Mouse (Mus musculus) ES-E14 (cell line): ENCODE measurements around the gene Mymx. TPM values are rescaled to one million over a fixed set of nuclear protein-coding genes. Genes with fewer than 3 reads are reported as not detected.

Source experiments
- DNase-seq: peaks from one replicate; pipeline ENCODE4 v3.0.0-alpha.2; 2013; ENCODE audit warnings: low read depth, low spot score
- H3K27ac ChIP-seq: 2 replicates; pipeline ENCODE4 v1.5.1; 2012; ENCODE audit warnings: low read depth, mild to moderate bottlenecking, low read length, moderate library complexity, mixed read lengths; ENCODE audit not compliant: poor library complexity, insufficient read depth, severe bottlenecking
- H3K36me3 ChIP-seq: 2 replicates; pipeline ENCODE4 v1.6.1; 2012; ENCODE audit warnings: mild to moderate bottlenecking, low read length, moderate library complexity, mixed read lengths; ENCODE audit not compliant: control insufficient read depth, poor library complexity, insufficient read depth, severe bottlenecking
- H3K4me1 ChIP-seq, 2 experiments: fragments of 150-350 bp in 1 of 2; sonication (generic) in 1 of 2; 2 replicates each; pipeline ENCODE4 v1.6.1; 2012; ENCODE audit warnings: low read length in 2 of 2, mild to moderate bottlenecking in 1 of 2, mixed read lengths in 1 of 2; ENCODE audit not compliant: control insufficient read depth in 2 of 2, insufficient read depth in 2 of 2, poor library complexity in 1 of 2
- H3K4me3 ChIP-seq, 2 experiments: fragments of 150-350 bp in 1 of 2; sonication (generic) in 1 of 2; 2 replicates each; pipeline ENCODE4 v1.5.1; 2012; ENCODE audit warnings: low read length in 2 of 2, low read depth in 1 of 2, mild to moderate bottlenecking in 1 of 2, mixed read lengths in 1 of 2; ENCODE audit not compliant: insufficient read depth in 1 of 2, poor library complexity in 1 of 2, severe bottlenecking in 1 of 2
- H3K9ac ChIP-seq: 2 replicates; pipeline ENCODE4 v1.6.1; 2012; ENCODE audit warnings: low read depth, mild to moderate bottlenecking, low read length, mixed read lengths; ENCODE audit not compliant: poor library complexity, insufficient read depth, severe bottlenecking
- H3K9me3 ChIP-seq: fragments of 150-350 bp; sonication (generic); 2 replicates; pipeline ENCODE4 v1.6.1; 2012; ENCODE audit warnings: low read depth, mild to moderate bottlenecking, low read length; ENCODE audit not compliant: control insufficient read depth, insufficient read depth
- CHD2 ChIP-seq: IDR thresholded peaks from 2 replicates; pipeline ENCODE4 v1.6.1; 2014; ENCODE audit warnings: mild to moderate bottlenecking, low read depth, low read length, inconsistent platforms
- HCFC1 ChIP-seq: IDR thresholded peaks from 2 replicates; pipeline ENCODE4 v1.6.1; 2012; ENCODE audit warnings: low read length, inconsistent platforms, borderline replicate concordance; ENCODE audit not compliant: insufficient read depth
- MAFK ChIP-seq: IDR thresholded peaks from 2 replicates; pipeline ENCODE4 v1.6.1; 2014; ENCODE audit warnings: mild to moderate bottlenecking, low read depth, low read length, inconsistent platforms; ENCODE audit not compliant: insufficient read depth
- ZC3H11A ChIP-seq: IDR thresholded peaks from 2 replicates; pipeline ENCODE4 v1.6.1; 2012; ENCODE audit warnings: low read depth, mild to moderate bottlenecking, inconsistent platforms, low read length, borderline replicate concordance
- ZNF384 ChIP-seq: IDR thresholded peaks from 2 replicates; pipeline ENCODE4 v1.6.1; 2012; ENCODE audit warnings: low read depth, low read length, inconsistent platforms
- in situ Hi-C, 2 experiments: fragments of 600-800 bp; cut with MboI; formaldehyde crosslinking; loops; one replicate each; pipeline ENCODE4 v1.15.1; 2025; ENCODE audit warnings: low sequenced_read_pairs in 2 of 2, inconsistent platforms in 1 of 2; ENCODE audit not compliant: unreplicated experiment in 2 of 2
- total RNA-seq: library from RNA; depleted of rRNA; stranded (reverse); fragments of 300-350 nt; gene quantifications from 2 replicates; pipeline ENCODE4 v1.2.3, GENCODE M21; 2012

Mymx gene
- total RNA-seq, 1 experiment: 66.0 TPM

DNA sequence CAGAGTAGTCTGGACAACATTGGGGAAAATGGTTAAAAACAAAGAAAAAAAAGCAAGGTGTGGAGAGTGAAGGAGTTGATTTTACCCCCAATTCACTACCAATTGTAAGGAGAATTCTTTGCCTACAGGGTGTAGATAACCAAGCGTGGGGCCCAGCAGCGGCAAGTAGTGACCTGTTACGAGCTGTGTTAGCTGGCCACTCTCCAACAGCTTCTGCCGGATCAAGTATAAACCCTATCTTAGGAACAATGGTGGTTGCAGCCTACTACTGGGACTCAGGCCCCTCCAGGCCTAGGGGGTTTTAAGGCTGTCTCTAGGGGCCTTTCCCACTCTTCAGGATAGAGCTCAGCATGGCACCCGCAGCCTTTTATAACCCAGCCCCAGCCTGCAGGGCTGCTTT lies 23.7 kb downstream of the Mymx start:
- peak overlapping the region; percentile 1; the same call in 1 of the 2 replicates for H3K27ac ChIP-seq
- H3K9me3 ChIP-seq: no peaks in the 10 kb centered on the region
- DNase-seq: no peak
- in situ Hi-C loops: no loop called here
- H3K36me3 ChIP-seq: no peaks in the 10 kb centered on the region
- H3K9ac ChIP-seq: peak overlapping the region; percentile 10; the same call in 1 of the 2 replicates
- peaks cover 0 to 29% of the 10 kb centered on the region in 2 experiments; a peak in 2 of 4 replicates for H3K4me1 ChIP-seq
- H3K4me3 ChIP-seq: no peak overlapping the region
- TF ChIP-seq ZNF384 (no peak), CHD2 (no peak), MAFK (no peak), HCFC1 (no peak), ZC3H11A (no peak)

GRCm38 (mm10) chr17:45575123-45575897 lies 26.6 kb downstream of the Mymx start:
- TF ChIP-seq ZC3H11A (no peak), HCFC1 (no peak), CHD2 (no peak), ZNF384 (no peak), MAFK (no peak)
- H3K4me3 ChIP-seq: no peak overlapping the region
- H3K36me3 ChIP-seq: peaks cover 23% of the 10 kb centered on the region
- peak overlapping the region; percentile 8; the same call in 1 of the 2 replicates for H3K9ac ChIP-seq
- no peak overlapping the region for H3K27ac ChIP-seq
- H3K9me3 ChIP-seq: no peaks in the 10 kb centered on the region
- in situ Hi-C loops: no loop called here
- DNase-seq: no peak
- peaks cover 0 to 15% of the 10 kb centered on the region in 2 experiments; a peak in 2 of 4 replicates for H3K4me1 ChIP-seq

- H3K36me3 ChIP-seq: peaks cover 33% of the 10 kb centered on the region
- peak overlapping the region; percentile 77 to 95 for H3K4me3 ChIP-seq
- no peaks in the 10 kb centered on the region for H3K9me3 ChIP-seq
- peak overlapping the region; percentile 90 for H3K27ac ChIP-seq
- TF ChIP-seq HCFC1 (no peak), ZNF384 (peak; percentile 5; the same call in 1 of the 2 replicates)
- peaks cover 0 to 5% of the 10 kb centered on the region in 2 experiments; a peak in 2 of 4 replicates for H3K4me1 ChIP-seq
- in situ Hi-C loops: no loop called here
- no peak for DNase-seq
- peak overlapping the region; percentile 89 for H3K9ac ChIP-seq
These were observed 27.7 kb downstream of the Mymx start for GRCm38 (mm10) chr17:45574129-45574761.

GRCm38 (mm10) chr17:45573780-45574123 lies 28.1 kb downstream of the Mymx start:
- peak overlapping the region; percentile 89 for H3K9ac ChIP-seq
- peak overlapping the region; percentile 77 to 95 for H3K4me3 ChIP-seq
- DNase-seq: peak; percentile 91
- no peak for TF ChIP-seq MAFK
- 0 out of 2 replicates have a peak, but pooled peaks have one; percentile 32 for TF ChIP-seq HCFC1
- TF ChIP-seq ZNF384: peak; percentile 97
- H3K27ac ChIP-seq: peak overlapping the region; percentile 90
- in situ Hi-C loops: no loop called here
- H3K9me3 ChIP-seq: no peaks in the 10 kb centered on the region
- peaks cover 0 to 5% of the 10 kb centered on the region in 2 experiments; a peak in 2 of 4 replicates for H3K4me1 ChIP-seq
- peaks cover 38% of the 10 kb centered on the region for H3K36me3 ChIP-seq
